Mouse (Mus musculus) embryonic facial prominence, embryonic 10.5 days (tissue): ENCODE measurements around the gene Cisd1. TPM values are rescaled to one million over a fixed set of nuclear protein-coding genes. Genes with fewer than 3 reads are reported as not detected.
"Not testable (repeated sequence)": the region's sequence is repeated elsewhere in the genome, so short reads cannot be mapped to it uniquely, and the experiment has no call there.

Experiments
- DNase-seq: peaks from one replicate; pipeline ENCODE4 v3.0.0-alpha.2; 2017; ENCODE audit warnings: low spot score
- H3K27ac ChIP-seq: fragments of 300-500 bp; sonication (generic); replicated peaks from 2 replicates; pipeline ENCODE4 v1.5.1; 2016; ENCODE audit warnings: mild to moderate bottlenecking
- H3K27me3 ChIP-seq: fragments of 300-500 bp; sonication (generic); replicated peaks from 2 replicates; pipeline ENCODE4 v1.6.1; 2016; ENCODE audit warnings: low read depth, mild to moderate bottlenecking; ENCODE audit not compliant: poor library complexity, severe bottlenecking
- H3K36me3 ChIP-seq: fragments of 300-500 bp; sonication (generic); replicated peaks from 2 replicates; pipeline ENCODE4 v1.6.1; 2016; ENCODE audit warnings: mild to moderate bottlenecking, moderate library complexity
- H3K4me1 ChIP-seq: fragments of 300-500 bp; sonication (generic); 2 replicates; pipeline ENCODE4 v1.6.1; 2016
- H3K4me3 ChIP-seq: fragments of 300-500 bp; sonication (generic); 2 replicates; pipeline ENCODE4 v1.5.1; 2016; ENCODE audit warnings: mild to moderate bottlenecking, moderate library complexity
- H3K9me3 ChIP-seq: fragments of 300-500 bp; sonication (generic); 2 replicates; pipeline ENCODE4 v1.6.1; 2016; ENCODE audit warnings: mild to moderate bottlenecking
- WGBS: fragments of 180-500 bp; shearing (Covaris S2); methylation state at CpG from one replicate; pipeline ENCODE4 v1.1.7; 2016; 5-methylcytosine and 5-hydroxymethylcytosine counted together
- polyA plus RNA-seq: library from polyadenylated mRNA; unstranded; fragments of >200 nt; fragmentation: Nextera tagmentation; extraction: Ambion mirVana; gene quantifications from 2 replicates; pipeline ENCODE4 v1.2.1, GENCODE M21; 2016

Cisd1 gene
- polyA plus RNA-seq = 115 and 130 TPM in 2 replicates

- Histone ChIP-seq H3K27ac (peak within 1 kb of the TSS; percentile 93), H3K9me3 (no peaks in the 10 kb centered on the region), H3K27me3 (no peaks in the 10 kb centered on the region), H3K36me3 (no peaks in the 10 kb centered on the region), H3K4me3 (peak within 1 kb of the TSS; percentile 82), H3K4me1 (peaks cover 48% of the 10 kb centered on the region)
- WGBS = under 1% methylated on average over 60 of the region's 60 CpGs
- DNase-seq = peak; percentile 96
Measured at GRCm38 (mm10) chr10:71344579-71345143, at the start of gene Cisd1. Gene Cisd1 (minus strand): TSS chr10:71344954.

DNA sequence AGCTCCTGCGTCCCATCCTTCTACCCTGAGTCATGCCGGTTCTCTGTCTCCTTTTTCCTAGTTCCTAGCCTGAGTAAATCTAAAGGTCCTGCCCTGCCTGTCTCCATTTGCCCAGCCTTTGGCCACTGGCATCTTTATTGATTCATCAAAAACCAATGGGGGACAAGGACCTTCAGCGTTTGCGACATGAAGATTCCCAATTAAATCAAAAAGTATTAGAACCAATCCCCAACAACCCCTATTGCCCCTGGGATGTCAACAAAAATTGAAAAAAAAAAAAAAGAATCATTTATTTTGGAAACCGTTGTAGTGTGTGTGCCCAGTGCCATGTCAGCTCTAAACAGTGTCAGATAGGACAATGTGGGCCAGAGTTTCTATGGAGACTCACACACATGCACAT, 44.6 kb upstream of the Cisd1 start:
- Histone ChIP-seq H3K36me3 (0 out of 2 replicates have a peak, but pooled peaks cover 3% of the 10 kb centered on the region), H3K27me3 (no peaks in the 10 kb centered on the region), H3K4me3 (no peak overlapping the region), H3K27ac (no peak overlapping the region), H3K9me3 (no peaks in the 10 kb centered on the region), H3K4me1 (0 out of 2 replicates have a peak, but pooled peaks cover 2% of the 10 kb centered on the region)
- whole genome bisulfite sequencing = 94% methylated on average over 5 of the region's 5 CpGs
- no peak for DNase-seq

GRCm38 (mm10) chr10:71384159-71385044, 39.6 kb upstream of the Cisd1 start:
- Histone ChIP-seq H3K9me3 (no peaks in the 10 kb centered on the region), H3K36me3 (peaks cover 30% of the 10 kb centered on the region), H3K4me1 (0 out of 2 replicates have a peak, but pooled peaks cover 2% of the 10 kb centered on the region), H3K27ac (no peak overlapping the region; the same call in 1 of the 2 replicates), H3K4me3 (no peak overlapping the region), H3K27me3 (no peaks in the 10 kb centered on the region)
- DNase-seq = no peak
- 79% methylated on average over 19 of the region's 19 CpGs for WGBS

GRCm38 (mm10) chr10:71383552-71383924, 38.8 kb upstream of the Cisd1 start:
- not testable (repeated sequence) for H3K27ac ChIP-seq, DNase-seq, H3K27me3 ChIP-seq, H3K9me3 ChIP-seq, H3K4me1 ChIP-seq, H3K4me3 ChIP-seq
- WGBS = 84% methylated on average over 6 of the region's 6 CpGs
- peaks cover 38% of the 10 kb centered on the region for H3K36me3 ChIP-seq

DNA sequence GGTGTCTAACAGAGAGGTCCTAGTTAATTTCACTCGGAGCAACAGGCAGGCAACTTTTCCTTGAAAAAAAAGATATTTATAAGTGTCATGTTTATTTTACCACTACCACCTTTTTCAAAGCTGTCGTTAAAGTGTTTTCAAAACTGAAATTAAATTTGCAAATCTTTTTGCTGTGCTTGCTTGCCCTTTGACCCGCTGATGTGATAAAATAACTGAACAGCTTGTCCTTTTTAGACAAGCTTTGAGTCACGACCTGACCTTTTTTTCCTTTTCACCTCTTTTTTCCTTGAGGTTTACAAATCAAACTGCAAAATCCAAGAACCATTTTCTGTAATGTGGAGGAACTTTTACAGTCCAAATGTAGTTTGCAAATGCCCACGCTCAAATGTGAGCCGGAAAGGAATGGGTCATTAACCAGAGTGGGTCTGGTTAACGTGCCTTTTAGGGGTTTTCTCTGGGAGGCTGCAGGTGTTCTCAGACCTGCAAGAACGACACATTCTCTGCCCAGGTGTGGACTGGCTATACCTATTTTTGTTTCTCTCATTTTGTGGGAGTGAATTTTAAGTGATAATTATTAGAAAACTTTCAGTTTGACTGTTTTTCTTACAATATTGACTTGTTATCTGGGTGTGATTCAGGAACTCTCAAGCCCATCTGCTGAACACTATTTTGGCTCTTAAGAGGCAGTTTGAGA, 38.3 kb upstream of the Cisd1 start:
- Histone ChIP-seq H3K4me1 (0 out of 2 replicates have a peak, but pooled peaks cover 2% of the 10 kb centered on the region), H3K36me3 (peaks cover 44% of the 10 kb centered on the region), H3K27me3 (no peaks in the 10 kb centered on the region), H3K4me3 (no peak overlapping the region), H3K9me3 (no peaks in the 10 kb centered on the region), H3K27ac (no peak overlapping the region)
- DNase-seq = no peak
- WGBS = 81% methylated on average over 8 of the region's 8 CpGs

DNA sequence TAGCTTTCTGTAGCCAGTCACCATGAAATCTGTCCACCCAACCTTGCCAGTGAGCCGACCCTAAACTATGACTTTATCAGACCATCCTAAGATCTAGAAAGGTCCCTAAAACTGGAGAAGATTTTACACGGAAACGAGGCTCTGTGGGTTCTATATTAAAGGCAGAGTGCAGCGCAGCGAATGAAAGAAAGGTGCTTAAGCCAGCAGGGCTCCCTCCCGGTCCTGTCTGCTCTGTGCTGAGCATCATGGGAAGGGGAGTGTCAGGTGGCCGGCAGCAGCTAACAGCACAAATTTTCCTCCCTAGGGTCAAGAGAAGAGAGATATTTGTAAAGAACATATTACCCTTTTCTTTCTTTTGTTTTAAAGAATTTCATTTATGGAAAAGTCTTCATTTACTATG, 37.4 kb upstream of the Cisd1 start:
- no peak for DNase-seq
- Histone ChIP-seq H3K36me3 (peaks cover 48% of the 10 kb centered on the region), H3K27me3 (no peaks in the 10 kb centered on the region), H3K9me3 (no peaks in the 10 kb centered on the region), H3K4me3 (no peak overlapping the region), H3K27ac (no peak overlapping the region), H3K4me1 (0 out of 2 replicates have a peak, but pooled peaks cover 2% of the 10 kb centered on the region)
- 84% methylated on average over 7 of the region's 7 CpGs for WGBS

DNA sequence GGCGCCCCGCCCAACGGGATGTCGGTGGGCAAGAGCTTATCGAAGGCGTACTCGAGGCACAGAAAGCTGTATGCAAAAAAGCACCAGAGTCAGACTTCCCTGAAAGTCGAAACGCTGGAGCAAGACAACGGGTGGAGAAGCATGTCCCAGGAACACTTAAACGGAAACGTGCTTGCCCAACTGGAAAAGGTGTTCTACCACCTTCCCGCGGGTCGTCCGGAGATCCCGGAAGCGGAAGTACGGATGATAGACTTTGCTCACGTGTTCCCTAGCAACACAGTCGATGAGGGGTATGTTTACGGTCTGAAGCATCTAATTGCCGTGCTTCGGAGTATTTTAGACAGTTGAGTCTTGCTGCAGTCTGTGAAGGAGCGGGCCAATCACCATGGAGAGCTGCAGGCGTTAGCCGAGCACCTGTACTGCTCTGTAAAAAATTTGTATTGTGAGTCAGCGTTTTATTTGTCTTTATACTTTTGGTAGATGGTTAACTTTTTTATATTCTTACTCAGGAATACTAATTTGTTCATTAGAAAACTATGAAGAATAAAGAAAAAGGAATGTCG, 36.8 kb upstream of the Cisd1 start:
- peaks cover 54% of the 10 kb centered on the region for H3K36me3 ChIP-seq
- DNase-seq = no peak
- H3K4me3 ChIP-seq = no peak overlapping the region
- whole genome bisulfite sequencing = 92% methylated on average over 29 of the region's 29 CpGs
- no peak overlapping the region for H3K27ac ChIP-seq
- H3K4me1 ChIP-seq = 0 out of 2 replicates have a peak, but pooled peaks cover 2% of the 10 kb centered on the region
- no peaks in the 10 kb centered on the region for H3K9me3 ChIP-seq
- H3K27me3 ChIP-seq = no peaks in the 10 kb centered on the region

GRCm38 (mm10) chr10:71380406-71380805, 35.7 kb upstream of the Cisd1 start:
- Histone ChIP-seq H3K27me3 (no peaks in the 10 kb centered on the region), H3K27ac (no peak overlapping the region), H3K9me3 (no peaks in the 10 kb centered on the region), H3K36me3 (peaks cover 58% of the 10 kb centered on the region), H3K4me3 (no peak overlapping the region), H3K4me1 (0 out of 2 replicates have a peak, but pooled peaks cover 2% of the 10 kb centered on the region)
- no peak for DNase-seq
- WGBS = 96% methylated on average over 7 of the region's 7 CpGs

GRCm38 (mm10) chr10:71376014-71376413, 31.3 kb upstream of the Cisd1 start:
- no peak overlapping the region for H3K27ac ChIP-seq
- 92% methylated on average over 6 of the region's 6 CpGs for WGBS

DNA sequence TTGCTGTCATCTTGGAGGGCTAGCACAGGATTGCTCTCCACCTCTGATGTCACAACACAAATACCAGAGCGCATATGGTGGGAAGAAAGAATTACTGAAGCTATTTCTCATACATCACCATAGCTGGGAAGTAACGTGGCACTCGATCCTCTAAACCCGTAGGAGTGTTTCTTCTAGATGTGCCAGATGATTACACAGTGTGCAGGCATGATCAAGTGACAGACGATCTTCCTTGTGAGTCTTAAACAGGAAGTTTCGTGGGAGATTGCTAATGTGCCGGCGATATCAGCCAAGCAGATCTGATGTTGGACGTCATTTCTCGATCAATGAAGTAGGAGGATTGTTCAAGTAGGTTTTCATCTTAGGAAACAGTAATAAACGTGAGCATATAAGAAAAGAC, 29.0 kb upstream of the Cisd1 start:
- 91% methylated on average over 11 of the region's 11 CpGs for WGBS
- H3K27me3 ChIP-seq = no peaks in the 10 kb centered on the region
- H3K9me3 ChIP-seq = no peaks in the 10 kb centered on the region
- H3K4me3 ChIP-seq = no peak overlapping the region
- H3K4me1 ChIP-seq = no peaks in the 10 kb centered on the region
- H3K27ac ChIP-seq = no peak overlapping the region
- DNase-seq = no peak
- peaks cover 55% of the 10 kb centered on the region for H3K36me3 ChIP-seq

More at GRCm38 (mm10) chr10:71376014-71376413, 31.3 kb upstream of the Cisd1 start:
- H3K27me3 ChIP-seq = no peaks in the 10 kb centered on the region
- peaks cover 63% of the 10 kb centered on the region for H3K36me3 ChIP-seq
- DNase-seq = no peak
- no peaks in the 10 kb centered on the region for H3K9me3 ChIP-seq
- H3K4me1 ChIP-seq = no peaks in the 10 kb centered on the region
- H3K4me3 ChIP-seq = no peak overlapping the region

DNA sequence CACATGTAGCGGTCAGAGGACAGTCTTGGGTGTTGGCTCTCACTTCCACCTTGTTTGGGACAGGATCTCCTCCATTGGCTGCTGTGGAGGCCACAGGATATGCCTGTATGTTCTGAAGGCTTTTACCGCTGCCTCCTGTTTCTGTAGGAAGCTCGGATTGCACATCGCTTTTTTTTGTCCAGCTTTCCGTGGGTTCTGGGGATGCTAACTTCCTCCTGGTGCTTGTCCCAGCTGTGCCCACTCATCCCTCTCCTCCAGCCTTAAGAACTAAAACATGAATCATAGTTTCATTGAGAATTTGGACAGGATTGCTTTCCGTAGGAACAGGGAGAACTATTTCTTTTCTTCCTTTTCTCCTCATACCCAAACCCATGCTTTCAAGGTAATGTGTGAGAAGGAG, 27.1 kb upstream of the Cisd1 start:
- WGBS = 84% methylated on average over 6 of the region's 6 CpGs
- Histone ChIP-seq H3K36me3 (peaks cover 48% of the 10 kb centered on the region), H3K9me3 (no peaks in the 10 kb centered on the region)

GRCm38 (mm10) chr10:71369466-71369865, 24.7 kb upstream of the Cisd1 start:
- WGBS = 85% methylated on average over 3 of the region's 3 CpGs
- DNase-seq = no peak
- H3K4me1 ChIP-seq = no peaks in the 10 kb centered on the region
- H3K36me3 ChIP-seq = peaks cover 61% of the 10 kb centered on the region
- no peaks in the 10 kb centered on the region for H3K9me3 ChIP-seq
- no peak overlapping the region for H3K27ac ChIP-seq
- H3K27me3 ChIP-seq = no peaks in the 10 kb centered on the region
- no peak overlapping the region for H3K4me3 ChIP-seq

More for the DNA sequence above, 27.1 kb upstream of the Cisd1 start:
- no peaks in the 10 kb centered on the region for H3K27me3 ChIP-seq
- no peak overlapping the region for H3K27ac ChIP-seq
- no peaks in the 10 kb centered on the region for H3K4me1 ChIP-seq
- DNase-seq = no peak
- no peak overlapping the region for H3K4me3 ChIP-seq
